In the genomic region with DNA sequence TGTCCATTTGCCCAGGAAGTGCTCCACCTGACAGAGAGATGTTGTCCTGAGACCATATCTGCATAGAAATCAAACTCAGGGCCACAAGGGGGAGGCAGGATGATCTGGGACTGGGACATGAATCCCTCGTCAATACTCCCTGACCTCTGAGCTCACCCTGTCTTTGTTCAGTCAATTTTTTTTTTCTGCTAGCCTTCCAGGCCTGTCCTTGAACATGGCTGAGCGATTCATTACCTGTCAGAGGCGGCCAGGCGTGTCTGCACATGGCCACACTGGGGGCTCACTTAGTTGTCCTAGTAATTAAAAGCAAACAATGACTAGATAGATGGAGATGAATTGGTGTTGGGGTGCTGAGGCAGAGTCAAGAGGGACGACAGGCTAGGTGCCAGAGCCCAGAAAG, we compare ENCODE assay signal across 23 mouse cellular contexts.
"Had no signal": no experiment of that assay in that cellular context is flagged by ENCODE, and none has a peak within 500 bp of the region (broad histone marks: within the 10 kb centered on the region; RNA-seq: fewer than 3 reads in every experiment).

No protein-coding gene starts in this region.

- H3K9me3 ChIP-seq: limb, embryonic 10.5 days; limb, embryonic 13.5 days; liver, embryonic 13.5 days; midbrain, embryonic 12.5 days; midbrain, embryonic 15.5 days; neural tube, embryonic 12.5 days; neural tube, embryonic 15.5 days had no signal

- DNase-seq: kidney, adult 11 months; layer of hippocampus, adult 9-11 months; liver; liver, embryonic 13.5 days; liver, postnatal 0 days; lung, embryonic 14.5 days; right cerebral cortex, adult 18-20 months; right cerebral cortex, postnatal 14 days; right cerebral cortex, postnatal 4 days; thymus, adult 2 months; thymus, postnatal 14 days; thymus, postnatal 4 days had no signal

- H3K4me1 ChIP-seq: liver, embryonic 13.5 days; midbrain, embryonic 12.5 days had no signal

- H3K27ac ChIP-seq: kidney, postnatal 0 days; layer of hippocampus, adult 2 months; limb, embryonic 10.5 days; limb, embryonic 13.5 days; liver, embryonic 13.5 days; macrophage; midbrain, embryonic 12.5 days; midbrain, embryonic 15.5 days; neural tube, embryonic 12.5 days; neural tube, embryonic 15.5 days; stomach, postnatal 0 days had no signal

- ATAC-seq: liver, postnatal 0 days; lung, postnatal 0 days; midbrain, embryonic 15.5 days had no signal

- H3K36me3 ChIP-seq: limb, embryonic 10.5 days; limb, embryonic 13.5 days; liver, embryonic 13.5 days; midbrain, embryonic 12.5 days; midbrain, embryonic 15.5 days; neural tube, embryonic 12.5 days; neural tube, embryonic 15.5 days had no signal

- H3K4me2 ChIP-seq: limb, embryonic 13.5 days; liver, embryonic 13.5 days; lung, embryonic 14.5 days; midbrain, embryonic 12.5 days; midbrain, embryonic 15.5 days; neural tube, embryonic 12.5 days; neural tube, embryonic 15.5 days had no signal

- H3K9ac ChIP-seq: limb, embryonic 13.5 days; liver, embryonic 13.5 days; liver, postnatal 0 days; lung, embryonic 14.5 days; midbrain, embryonic 12.5 days; midbrain, embryonic 15.5 days; neural tube, embryonic 12.5 days; neural tube, embryonic 15.5 days had no signal

- H3K4me3 ChIP-seq: layer of hippocampus, adult 2 months; limb, embryonic 10.5 days; limb, embryonic 13.5 days; liver, embryonic 13.5 days; midbrain, embryonic 12.5 days; midbrain, embryonic 15.5 days; neural tube, embryonic 12.5 days; neural tube, embryonic 15.5 days had no signal

- H3K27me3 ChIP-seq: liver, embryonic 13.5 days; midbrain, embryonic 12.5 days; midbrain, embryonic 15.5 days; neural tube, embryonic 12.5 days had no signal
